Mouse (Mus musculus): ENCODE data around the gene Taf1.

GRCm38 (mm10) chrX:101532347-101533221, at the start of gene Taf1:
- TF ChIP-seq CTCF (IDR thresholded peaks at IDR 0.05; ENCODE audit: borderline replicate concordance, control insufficient read depth, extremely low read depth, insufficient read depth, low read length, poor library complexity) (no peak), POLR2A (IDR thresholded peaks at IDR 0.05; ENCODE audit: control insufficient read depth, extremely low read depth, insufficient read depth, low read length, poor library complexity) (0 out of 2 replicates have a peak, but pooled peaks have one; percentile 47)

Measured in thymus, adult 2 months (tissue).